Mouse (Mus musculus): Measurements from ENCODE around the gene Gm13290.
"Not testable (repeated sequence)": the region's sequence is repeated elsewhere in the genome, so short reads cannot be mapped to it uniquely, and the experiment has no call there.

Gene Gm13290

DNA sequence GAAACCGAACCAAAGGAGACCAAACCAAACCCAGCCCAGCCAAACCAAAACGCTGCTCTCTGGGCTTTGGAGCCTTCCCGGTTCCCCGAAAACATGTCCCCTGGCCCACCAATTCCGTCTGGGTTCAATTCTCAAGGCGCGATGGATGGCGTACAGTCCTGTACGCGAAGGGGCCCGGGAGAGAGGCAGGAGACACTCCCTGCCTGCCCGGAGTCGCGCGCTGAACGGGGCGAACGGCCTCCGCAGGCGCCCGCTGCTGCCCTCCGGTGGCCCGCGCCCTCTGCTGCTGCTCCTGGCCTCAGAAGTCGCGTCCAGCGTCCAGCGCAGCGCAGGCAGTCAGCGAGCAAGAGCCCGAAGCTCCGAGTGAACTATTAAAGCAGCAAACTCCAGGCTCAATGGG, at the start of gene Gm13290:
Gene Gm13290, plus strand, starts transcription at position 301 of the 400 bp plus-strand sequence.
- not testable (repeated sequence) for DNase-seq (ENCODE audit: extremely low read depth, low read depth)

DNA sequence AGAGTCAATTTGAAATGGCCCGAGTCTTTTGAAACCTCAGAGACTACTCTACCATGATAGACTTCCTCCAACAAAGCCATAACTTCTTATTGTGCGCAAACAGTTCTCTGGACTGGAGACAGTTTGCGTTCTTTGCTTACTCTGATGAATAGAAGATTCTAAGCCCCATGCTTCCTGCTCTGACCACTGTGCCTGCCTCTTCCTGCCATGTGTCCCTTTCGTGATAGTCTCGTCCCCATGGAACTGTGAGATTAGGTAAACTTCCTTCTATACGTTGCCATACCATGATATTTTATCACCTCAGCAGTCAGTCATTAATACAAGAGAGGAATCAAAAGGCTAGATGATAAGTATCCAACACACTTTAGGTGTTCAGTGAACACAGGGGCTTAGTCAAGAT, 46.9 kb upstream of the Gm13290 start:
- DNase-seq (ENCODE audit: extremely low read depth, low read depth): no peak

DNA sequence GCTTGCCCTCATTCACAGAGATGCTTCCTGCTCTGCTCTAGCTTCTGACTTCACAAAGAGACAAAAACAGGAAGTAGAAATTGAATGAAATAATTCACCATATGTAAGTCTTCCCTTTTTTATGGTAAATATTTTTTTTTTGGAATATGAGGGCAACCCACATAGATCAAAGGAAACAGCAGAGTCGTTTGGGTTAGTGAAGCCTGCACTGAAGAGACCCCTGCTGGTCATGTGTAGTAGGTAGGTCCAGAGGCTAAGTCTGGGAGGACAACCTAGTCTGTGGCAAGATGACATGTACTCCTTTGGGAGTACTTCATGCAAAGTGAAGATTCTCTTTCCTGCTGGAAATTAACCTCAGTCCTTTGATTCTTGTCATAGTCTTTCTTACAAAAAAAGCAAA, 46.3 kb upstream of the Gm13290 start:
- DNase-seq (ENCODE audit: extremely low read depth, low read depth): no peak

DNA sequence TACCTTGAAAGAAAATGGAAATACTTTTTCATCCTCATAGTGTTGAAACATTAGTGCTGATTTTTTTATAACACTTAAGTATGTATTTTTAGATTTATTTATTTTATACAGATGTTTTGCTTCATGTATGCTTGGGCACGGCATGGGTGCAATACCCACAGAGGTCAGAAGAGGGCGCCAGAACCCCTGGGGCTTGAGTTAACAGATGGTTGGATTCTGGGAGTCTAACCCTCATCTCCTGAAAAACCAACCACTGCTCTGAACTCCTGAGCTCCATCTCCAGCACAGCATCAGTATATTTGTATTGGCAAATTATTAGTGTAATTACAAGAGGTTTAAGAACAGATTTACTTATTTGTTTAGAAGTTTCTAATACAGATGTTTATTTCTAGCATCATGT, 35.2 kb upstream of the Gm13290 start:
- DNase-seq (ENCODE audit: extremely low read depth, low read depth): peak; percentile 43

DNA sequence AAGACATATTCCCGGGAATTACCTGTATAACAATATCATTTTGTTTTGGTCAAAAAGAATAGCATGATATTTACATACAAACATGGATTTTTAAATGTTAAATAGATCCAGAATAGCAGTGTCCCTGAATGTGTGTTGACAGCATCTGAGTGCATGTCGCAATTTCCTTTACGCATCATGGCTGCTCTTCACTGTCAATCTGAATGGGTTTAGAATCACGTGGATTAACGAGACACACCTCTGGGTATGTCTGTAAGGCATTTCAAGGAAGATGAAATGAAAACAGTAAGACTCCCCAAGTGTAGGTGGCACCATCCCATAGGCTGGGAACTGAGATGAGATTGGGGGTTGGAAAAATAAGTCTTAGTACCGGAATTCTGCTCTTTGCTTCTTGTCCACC, 34.6 kb upstream of the Gm13290 start:
- DNase-seq (ENCODE audit: extremely low read depth, low read depth): no peak

DNA sequence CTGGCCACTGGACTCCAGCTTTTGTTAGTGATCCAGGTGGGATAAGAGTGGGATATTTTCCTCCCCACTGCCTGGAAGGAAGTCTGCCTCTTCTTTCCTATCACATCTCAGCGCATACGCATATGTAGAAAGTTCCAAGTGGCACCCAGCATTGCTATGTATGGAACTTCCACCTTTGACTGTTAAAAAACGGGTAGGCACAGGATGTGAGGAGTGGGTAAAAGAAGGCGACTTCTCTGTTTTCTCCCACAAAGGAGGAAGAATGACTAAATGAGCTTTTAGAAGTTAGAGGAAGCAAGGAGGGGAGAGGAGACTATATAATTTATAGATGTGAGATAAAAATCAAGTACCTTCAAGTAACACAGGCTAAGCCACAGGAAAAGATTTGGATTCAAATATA, 32.2 kb upstream of the Gm13290 start:
- no peak for DNase-seq (ENCODE audit: extremely low read depth, low read depth)

DNA sequence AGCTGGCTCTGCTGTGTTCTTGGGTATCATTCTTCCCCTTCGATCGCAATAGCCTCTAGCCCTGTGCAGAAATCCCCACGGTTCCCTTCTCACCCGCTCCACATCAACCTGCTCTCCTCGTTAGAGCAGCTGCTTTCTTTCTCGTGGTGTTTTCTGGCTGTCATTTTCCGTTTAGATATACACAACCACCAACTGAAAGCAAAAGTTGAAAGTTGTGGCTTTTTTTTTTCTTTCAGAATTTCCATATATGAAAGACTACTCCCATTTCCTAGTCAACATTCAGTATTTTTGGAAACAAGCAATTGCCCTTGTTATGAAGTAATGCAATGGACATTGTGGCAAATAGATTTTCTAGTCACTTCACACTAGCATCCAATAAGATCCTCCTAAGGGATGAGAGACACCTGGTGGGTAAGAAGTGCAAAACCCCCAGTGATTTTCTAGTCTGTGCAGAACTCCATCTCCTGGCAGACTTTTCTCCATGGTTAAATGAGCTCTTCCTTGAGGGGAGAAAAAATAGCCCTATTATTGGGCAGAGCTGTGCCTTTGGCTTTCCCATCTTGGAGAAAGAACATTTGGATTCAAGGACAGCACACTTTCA, 30.8 kb upstream of the Gm13290 start:
- no peak for DNase-seq (ENCODE audit: extremely low read depth, low read depth)

DNA sequence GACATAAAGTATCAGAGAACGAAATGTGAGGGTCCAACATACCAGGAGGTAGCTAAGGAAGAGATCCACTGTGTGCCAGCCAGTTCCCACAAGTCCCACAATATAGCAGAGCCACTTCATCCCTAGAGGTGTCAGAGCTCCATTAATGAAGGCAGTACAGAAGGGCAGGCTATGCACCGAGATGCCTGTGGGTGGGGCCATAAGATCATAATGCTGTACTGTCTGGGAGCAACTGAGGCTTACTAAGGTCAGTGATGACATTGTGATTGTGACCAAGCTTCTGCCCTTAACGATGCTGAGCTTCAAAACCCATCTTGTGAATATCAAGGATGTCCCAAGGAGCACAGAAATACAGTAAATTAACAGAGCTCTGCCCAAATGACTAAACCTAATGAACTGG, 29.4 kb upstream of the Gm13290 start:
- no peak for DNase-seq (ENCODE audit: extremely low read depth, low read depth)

DNA sequence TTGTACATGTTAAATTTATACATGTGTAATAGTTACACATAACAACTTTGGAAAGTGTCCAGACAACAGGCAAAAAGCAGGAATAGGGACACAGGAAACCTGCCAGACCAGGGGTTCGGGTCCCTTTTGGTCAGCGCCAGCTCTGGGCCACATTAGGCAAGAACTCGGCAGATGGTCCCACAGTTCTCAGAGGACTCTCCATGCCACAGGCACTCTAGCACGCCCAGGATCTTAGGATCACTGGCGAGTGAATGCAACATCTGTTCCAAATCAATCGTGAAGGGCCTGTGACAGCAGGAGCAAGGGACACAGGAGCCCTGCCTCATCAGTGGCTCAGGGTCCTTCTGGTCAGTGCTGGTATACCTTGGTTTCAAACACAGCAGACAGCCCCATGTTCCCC, 23.7 kb upstream of the Gm13290 start:
- no peak for DNase-seq (ENCODE audit: extremely low read depth, low read depth)

DNA sequence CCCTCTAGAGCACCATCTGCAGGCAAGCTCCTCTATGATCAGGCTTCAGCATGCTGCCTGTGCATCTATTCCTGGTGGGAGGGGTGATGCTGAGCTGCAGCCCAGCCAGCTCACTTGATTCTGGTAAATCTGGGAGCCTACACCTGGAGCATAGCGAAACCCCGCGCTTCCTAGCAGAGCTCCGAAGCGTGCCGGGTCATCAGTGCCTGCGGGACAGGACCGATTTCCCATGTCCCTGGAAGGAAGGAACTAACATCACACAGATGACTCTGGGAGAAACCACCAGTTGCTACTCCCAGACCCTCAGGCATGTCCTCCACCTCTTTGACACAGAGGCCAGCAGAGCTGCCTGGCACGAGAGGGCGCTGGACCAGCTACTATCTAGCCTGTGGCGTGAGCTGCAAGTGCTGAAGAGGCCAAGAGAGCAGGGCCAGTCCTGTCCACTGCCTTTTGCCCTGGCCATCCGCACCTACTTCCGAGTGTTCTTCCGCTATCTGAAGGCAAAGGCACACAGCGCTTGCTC, 18.8 kb upstream of the Gm13290 start, which contains the start of gene Gm13271:
Gene Gm13271, plus strand, starts transcription at position 51 of the 523 bp plus-strand sequence.
- not testable (repeated sequence) for DNase-seq (ENCODE audit: extremely low read depth, low read depth)

DNA sequence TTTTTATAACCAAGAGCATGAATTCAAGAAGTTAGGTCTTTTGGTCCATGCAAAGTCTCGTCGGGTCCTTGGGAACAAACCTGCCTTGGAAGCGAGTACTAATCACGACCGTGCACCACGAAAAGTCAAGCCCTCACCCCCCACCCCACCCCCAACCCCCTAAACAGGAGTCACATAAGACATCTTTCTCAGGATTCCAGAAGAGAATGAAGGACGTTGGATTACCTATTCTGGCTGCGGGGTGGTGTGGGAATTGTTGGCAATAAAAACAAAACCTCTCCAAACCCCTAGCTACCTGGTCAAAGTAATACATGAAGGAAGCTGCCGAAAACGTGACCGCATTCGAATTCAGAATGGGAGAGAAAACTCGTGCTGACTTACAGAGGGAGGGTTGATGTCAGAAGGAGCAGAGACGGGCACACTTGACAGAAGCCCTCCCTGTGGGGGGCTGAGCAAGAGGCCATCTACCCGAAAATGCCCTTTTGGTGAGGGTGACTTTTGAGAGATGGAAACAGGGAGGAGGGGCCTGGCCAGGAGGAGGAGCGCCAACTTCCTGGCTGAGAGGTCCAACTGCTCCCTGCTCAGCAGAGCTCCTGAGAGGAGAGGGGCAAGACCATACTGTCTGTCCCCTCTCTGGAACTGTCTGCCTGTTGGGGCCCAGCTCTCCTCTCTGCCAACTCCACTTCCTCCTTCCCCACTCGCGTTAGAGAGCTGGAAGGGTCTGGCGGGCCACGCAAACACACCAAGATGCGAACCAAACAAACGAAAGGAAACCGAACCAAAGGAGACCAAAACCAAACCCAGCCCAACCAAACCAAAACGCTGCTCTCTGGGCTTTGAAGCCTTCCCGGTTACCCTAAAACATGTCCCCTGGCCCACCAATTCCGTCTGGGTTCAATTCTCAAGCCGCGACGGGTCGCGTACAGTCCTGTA, 16.8 kb upstream of the Gm13290 start:
- DNase-seq (ENCODE audit: extremely low read depth, low read depth): peak; percentile 43

DNA sequence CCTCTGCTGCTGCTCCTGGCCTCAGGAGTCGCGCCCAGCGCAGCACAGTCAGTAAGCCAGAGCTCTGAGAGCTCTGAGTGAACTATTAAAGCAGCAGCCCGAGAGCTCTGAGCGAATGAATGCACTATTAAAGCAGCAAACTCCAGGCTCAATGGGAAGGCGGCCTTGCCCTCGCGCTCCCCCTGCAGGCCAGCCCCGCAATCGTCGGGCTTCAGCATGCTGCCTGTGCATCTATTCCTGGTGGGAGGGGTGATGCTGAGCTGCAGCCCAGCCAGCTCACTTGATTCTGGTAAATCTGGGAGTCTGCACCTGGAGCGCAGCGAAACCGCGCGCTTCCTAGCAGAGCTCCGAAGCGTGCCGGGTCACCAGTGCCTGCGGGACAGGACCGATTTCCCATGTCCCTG, 16.0 kb upstream of the Gm13290 start:
- DNase-seq (ENCODE audit: extremely low read depth, low read depth): not testable (repeated sequence)

DNA sequence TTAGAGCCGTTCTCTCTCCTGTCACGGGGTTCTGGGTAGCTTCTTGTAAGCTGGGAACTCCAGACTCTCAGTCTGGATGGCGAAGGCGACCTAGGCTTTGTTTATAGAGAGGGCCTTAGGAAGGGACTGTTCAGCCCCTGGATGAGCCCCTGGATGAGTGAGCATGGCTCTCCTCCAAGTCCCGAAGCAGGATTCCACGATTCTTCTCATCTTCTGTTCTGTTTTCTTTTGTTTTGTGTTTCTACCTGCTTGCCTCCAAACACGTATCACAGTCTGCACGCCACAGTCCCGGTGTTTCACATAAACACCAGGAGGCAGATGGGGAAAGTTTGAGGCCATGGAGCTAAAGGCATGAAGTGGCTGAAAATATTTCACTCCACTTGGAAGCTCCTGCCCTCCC, 14.9 kb upstream of the Gm13290 start:
- not testable (repeated sequence) for DNase-seq (ENCODE audit: extremely low read depth, low read depth)

DNA sequence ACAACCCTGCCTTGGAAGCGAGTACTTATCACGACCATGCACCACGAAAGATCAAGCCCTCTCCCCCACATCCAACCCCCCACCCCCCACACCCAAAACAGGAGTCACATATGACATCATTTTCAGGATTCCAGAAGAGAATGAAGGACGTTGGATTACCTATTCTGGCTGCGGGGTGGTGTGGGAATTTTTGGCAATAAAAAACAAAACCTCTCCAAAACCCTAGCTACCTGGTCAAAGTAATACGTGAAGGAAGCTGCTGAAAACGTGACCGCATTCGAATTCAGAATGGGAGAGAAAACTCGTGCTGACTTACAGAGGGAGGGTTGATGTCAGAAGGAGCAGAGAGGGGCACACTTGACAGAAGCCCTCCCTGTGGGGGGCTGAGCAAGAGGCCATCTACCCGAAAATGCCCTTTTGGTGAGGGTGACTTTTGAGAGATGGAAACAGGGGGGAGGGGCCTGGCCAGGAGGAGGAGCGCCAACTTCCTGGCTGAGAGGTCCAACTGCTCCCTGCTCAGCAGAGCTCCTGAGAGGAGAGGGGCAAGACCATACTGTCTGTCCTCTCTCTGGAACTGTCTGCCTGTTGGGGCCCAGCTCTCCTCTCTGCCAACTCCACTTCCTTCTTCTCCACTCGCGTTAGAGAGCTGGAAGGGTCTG, 13.9 kb upstream of the Gm13290 start, which contains the start of gene Gm13283:
Gene Gm13283, plus strand, starts transcription at position 510 of the 659 bp plus-strand sequence.
- DNase-seq (ENCODE audit: extremely low read depth, low read depth): peak; percentile 81

DNA sequence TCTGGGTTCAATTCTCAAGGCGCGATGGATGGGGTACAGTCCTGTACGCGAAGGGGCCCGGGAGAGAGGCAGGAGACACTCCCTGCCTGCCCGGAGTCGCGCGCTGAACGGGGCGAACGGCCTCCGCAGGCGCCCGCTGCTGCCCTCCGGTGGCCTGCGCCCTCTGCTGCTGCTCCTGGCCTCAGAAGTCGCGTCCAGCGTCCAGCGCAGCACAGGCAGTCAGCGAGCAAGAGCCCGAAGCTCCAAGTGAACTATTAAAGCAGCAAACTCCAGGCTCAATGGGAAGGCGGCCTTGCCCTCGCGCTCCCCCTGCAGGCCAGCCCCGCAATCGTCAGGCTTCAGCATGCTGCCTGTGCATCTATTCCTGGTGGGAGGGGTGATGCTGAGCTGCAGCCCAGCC, 13.2 kb upstream of the Gm13290 start:
- not testable (repeated sequence) for DNase-seq (ENCODE audit: extremely low read depth, low read depth)

DNA sequence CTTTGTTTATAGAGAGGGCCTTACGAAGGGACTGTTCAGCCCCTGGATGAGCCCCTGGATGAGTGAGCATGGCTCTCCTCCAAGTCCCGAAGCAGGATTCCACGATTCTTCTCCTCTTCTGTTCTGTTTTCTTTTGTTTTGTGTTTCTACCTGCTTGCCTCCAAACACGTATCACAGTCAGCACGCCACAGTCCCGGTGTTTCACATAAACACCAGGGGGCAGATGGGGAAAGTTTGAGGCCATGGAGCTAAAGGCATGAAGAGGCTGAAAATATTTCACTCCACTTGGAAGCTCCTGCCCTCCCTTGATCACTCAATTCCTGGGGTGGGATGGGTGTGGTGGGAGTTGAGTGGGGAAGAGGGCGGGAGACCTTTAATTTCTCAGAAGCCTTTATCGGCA, 11.9 kb upstream of the Gm13290 start:
- DNase-seq (ENCODE audit: extremely low read depth, low read depth): not testable (repeated sequence)

DNA sequence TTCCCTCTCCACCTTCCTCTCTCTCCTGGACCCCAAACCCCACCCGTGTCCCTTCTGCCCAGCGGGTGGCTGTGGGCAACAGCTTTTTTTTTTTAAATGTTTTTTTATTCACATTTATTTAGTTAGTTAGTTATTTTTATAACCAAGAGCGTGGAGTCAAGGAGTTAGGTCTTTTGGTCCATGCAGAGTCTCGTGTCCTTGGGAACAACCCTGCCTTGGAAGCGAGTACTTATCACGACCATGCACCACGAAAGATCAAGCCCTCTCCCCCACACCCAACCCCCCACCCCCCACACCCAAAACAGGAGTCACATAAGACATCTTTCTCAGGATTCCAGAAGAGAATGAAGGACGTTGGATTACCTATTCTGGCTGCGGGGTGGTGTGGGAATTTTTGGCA, 11.3 kb upstream of the Gm13290 start:
- not testable (repeated sequence) for DNase-seq (ENCODE audit: extremely low read depth, low read depth)

DNA sequence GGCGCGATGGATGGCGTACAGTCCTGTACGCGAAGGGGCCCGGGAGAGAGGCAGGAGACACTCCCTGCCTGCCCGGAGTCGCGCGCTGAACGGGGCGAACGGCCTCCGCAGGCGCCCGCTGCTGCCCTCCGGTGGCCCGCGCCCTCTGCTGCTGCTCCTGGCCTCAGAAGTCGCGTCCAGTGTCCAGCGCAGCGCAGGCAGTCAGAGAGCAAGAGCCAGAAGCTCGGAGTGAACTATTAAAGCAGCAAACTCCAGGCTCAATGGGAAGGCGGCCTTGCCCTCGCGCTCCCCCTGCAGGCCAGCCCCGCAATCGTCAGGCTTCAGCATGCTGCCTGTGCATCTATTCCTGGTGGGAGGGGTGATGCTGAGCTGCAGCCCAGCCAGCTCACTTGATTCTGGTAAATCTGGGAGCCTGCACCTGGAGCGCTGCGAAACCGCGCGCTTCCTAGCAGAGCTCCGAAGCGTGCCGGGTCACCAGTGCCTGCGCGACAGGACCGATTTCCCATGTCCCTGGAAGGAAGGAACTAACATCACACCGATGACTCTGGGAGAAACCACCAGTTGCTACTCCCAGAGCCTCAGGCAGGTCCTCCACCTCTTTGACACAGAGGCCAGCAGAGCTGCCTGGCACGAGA, 10.1 kb upstream of the Gm13290 start:
- not testable (repeated sequence) for DNase-seq (ENCODE audit: extremely low read depth, low read depth)

DNA sequence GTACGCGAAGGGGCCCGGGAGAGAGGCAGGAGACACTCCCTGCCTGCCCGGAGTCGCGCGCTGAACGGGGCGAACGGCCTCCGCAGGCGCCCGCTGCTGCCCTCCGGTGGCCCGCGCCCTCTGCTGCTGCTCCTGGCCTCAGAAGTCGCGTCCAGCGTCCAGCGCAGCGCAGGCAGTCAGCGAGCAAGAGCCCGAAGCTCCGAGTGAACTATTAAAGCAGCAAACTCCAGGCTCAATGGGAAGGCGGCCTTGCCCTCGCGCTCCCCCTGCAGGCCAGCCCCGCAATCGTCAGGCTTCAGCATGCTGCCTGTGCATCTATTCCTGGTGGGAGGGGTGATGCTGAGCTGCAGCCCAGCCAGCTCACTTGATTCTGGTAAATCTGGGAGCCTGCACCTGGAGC, 3.0 kb downstream of the Gm13290 start, which contains the start of gene Gm13289:
Gene Gm13289, plus strand, starts transcription at position 301 of the 400 bp plus-strand sequence.
- DNase-seq (ENCODE audit: extremely low read depth, low read depth): not testable (repeated sequence)

DNA sequence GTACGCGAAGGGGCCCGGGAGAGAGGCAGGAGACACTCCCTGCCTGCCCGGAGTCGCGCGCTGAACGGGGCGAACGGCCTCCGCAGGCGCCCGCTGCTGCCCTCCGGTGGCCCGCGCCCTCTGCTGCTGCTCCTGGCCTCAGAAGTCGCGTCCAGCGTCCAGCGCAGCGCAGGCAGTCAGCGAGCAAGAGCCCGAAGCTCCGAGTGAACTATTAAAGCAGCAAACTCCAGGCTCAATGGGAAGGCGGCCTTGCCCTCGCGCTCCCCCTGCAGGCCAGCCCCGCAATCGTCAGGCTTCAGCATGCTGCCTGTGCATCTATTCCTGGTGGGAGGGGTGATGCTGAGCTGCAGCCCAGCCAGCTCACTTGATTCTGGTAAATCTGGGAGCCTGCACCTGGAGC, 5.9 kb downstream of the Gm13290 start, which contains the start of gene Gm13272:
Gene Gm13272, plus strand, starts transcription at position 301 of the 400 bp plus-strand sequence.
- not testable (repeated sequence) for DNase-seq (ENCODE audit: extremely low read depth, low read depth)

DNA sequence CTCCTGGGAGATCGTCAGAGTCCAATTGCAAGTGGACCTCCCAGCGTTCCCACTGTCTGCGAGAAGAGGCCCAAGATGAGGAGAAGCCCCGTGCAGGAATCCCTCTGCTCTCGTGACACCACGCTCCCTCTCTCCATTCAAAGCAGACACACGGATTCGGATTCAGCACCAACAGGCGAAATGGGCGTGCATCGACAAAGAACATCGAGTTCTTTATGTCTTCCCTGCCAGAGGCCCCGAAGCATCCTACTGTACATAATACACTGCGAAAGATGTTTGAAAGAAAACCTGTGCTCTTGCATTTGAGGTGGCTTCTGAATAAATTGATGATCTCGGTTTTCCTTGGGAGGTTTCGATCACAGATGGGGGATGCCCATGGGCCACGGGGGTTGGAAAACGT, 6.7 kb downstream of the Gm13290 start:
- DNase-seq (ENCODE audit: extremely low read depth, low read depth): not testable (repeated sequence)
